Mouse (Mus musculus): ENCODE measurements around the gene Cldn6. TPM values are rescaled to one million over a fixed set of nuclear protein-coding genes. Genes with fewer than 3 reads are reported as not detected.

The Cldn6 gene
- polyA plus RNA-seq (2016; fragmentation: Nextera tagmentation; extraction: Ambion mirVana) = 2.7 and 3.6 TPM in 2 replicates

GRCm38 (mm10) chr17:23679127-23679835 is at the start of gene Cldn6:
Cldn6 (plus strand) TSS chr17:23679249.
- Histone ChIP-seq H3K4me1 (peaks cover 40% of the 10 kb centered on the region), H3K27me3 (replicated peaks) (peaks cover 90% of the 10 kb centered on the region), H3K4me3 (no peak within 1 kb of the TSS), H3K9me3 (no peaks in the 10 kb centered on the region), H3K4me2 (replicated peaks) (peak within 1 kb of the TSS; percentile 27), H3K36me3 (no peaks in the 10 kb centered on the region), H3K9ac (no peak within 1 kb of the TSS), H3K27ac (no peak within 1 kb of the TSS)
- no peak for ATAC-seq (ENCODE audit: low FRiP score, low read depth)
- 3% methylated on average over 38 of the region's 38 CpGs for WGBS

GRCm38 (mm10) chr17:23630195-23631020 is 48.6 kb upstream of the Cldn6 start:
- WGBS = 19% methylated on average over 22 of the region's 22 CpGs
- no peaks in the 10 kb centered on the region for H3K36me3 ChIP-seq
- no peak overlapping the region for H3K4me3 ChIP-seq
- peak overlapping the region; percentile 50 for H3K4me2 ChIP-seq (replicated peaks)
- H3K9me3 ChIP-seq = no peaks in the 10 kb centered on the region
- H3K9ac ChIP-seq = no peak overlapping the region
- H3K27me3 ChIP-seq (replicated peaks) = no peaks in the 10 kb centered on the region
- 0 out of 2 replicates have a peak, but pooled peaks cover 4% of the 10 kb centered on the region for H3K4me1 ChIP-seq
- H3K27ac ChIP-seq = no peak overlapping the region
- ATAC-seq (ENCODE audit: low FRiP score, low read depth) = peak; percentile 85

- H3K4me3 ChIP-seq = no peak overlapping the region
- H3K27ac ChIP-seq = no peak overlapping the region
- 86% methylated on average over 8 of the region's 8 CpGs for WGBS
- H3K36me3 ChIP-seq = no peaks in the 10 kb centered on the region
- H3K27me3 ChIP-seq (replicated peaks) = no peaks in the 10 kb centered on the region
- ATAC-seq (ENCODE audit: low FRiP score, low read depth) = no peak
- no peak overlapping the region for H3K4me2 ChIP-seq (replicated peaks)
- no peak overlapping the region for H3K9ac ChIP-seq
- H3K4me1 ChIP-seq = 0 out of 2 replicates have a peak, but pooled peaks cover 4% of the 10 kb centered on the region
- no peaks in the 10 kb centered on the region for H3K9me3 ChIP-seq
Observed at GRCm38 (mm10) chr17:23631241-23631640, 47.8 kb upstream of the Cldn6 start.

GRCm38 (mm10) chr17:23644613-23645495 is 34.2 kb upstream of the Cldn6 start, which contains the start of gene Mmp25:
Mmp25 (minus strand) TSS chr17:23645277.
- H3K4me1 ChIP-seq = peaks cover 9% of the 10 kb centered on the region; the same call in 1 of the 2 replicates
- WGBS = under 1% methylated on average over 58 of the region's 58 CpGs
- peak within 1 kb of the TSS; percentile 39 for H3K4me3 ChIP-seq
- H3K27ac ChIP-seq = no peak within 1 kb of the TSS
- no peaks in the 10 kb centered on the region for H3K9me3 ChIP-seq
- peak; percentile 57; the same call in 1 of the 2 replicates for ATAC-seq (ENCODE audit: low FRiP score, low read depth)
- H3K9ac ChIP-seq = peak within 1 kb of the TSS; percentile 44; the same call in 1 of the 2 replicates
- no peaks in the 10 kb centered on the region for H3K36me3 ChIP-seq
- H3K27me3 ChIP-seq (replicated peaks) = peaks cover 33% of the 10 kb centered on the region
- peak within 1 kb of the TSS; percentile 77 for H3K4me2 ChIP-seq (replicated peaks)

- H3K4me2 ChIP-seq (replicated peaks) = no peak overlapping the region
- no peaks in the 10 kb centered on the region for H3K9me3 ChIP-seq
- no peak overlapping the region for H3K4me3 ChIP-seq
- 33% methylated on average over 10 of the region's 10 CpGs for WGBS
- H3K36me3 ChIP-seq = no peaks in the 10 kb centered on the region
- H3K4me1 ChIP-seq = peaks cover 9% of the 10 kb centered on the region; the same call in 1 of the 2 replicates
- no peak overlapping the region for H3K9ac ChIP-seq
- no peak overlapping the region for H3K27ac ChIP-seq
- no peak for ATAC-seq (ENCODE audit: low FRiP score, low read depth)
- H3K27me3 ChIP-seq (replicated peaks) = peaks cover 33% of the 10 kb centered on the region
Observed at GRCm38 (mm10) chr17:23645894-23646293, 33.2 kb upstream of the Cldn6 start.

GRCm38 (mm10) chr17:23651363-23651762 is 27.7 kb upstream of the Cldn6 start:
- Histone ChIP-seq H3K27me3 (replicated peaks) (0 out of 2 replicates have a peak, but pooled peaks cover 7% of the 10 kb centered on the region), H3K9ac (no peak overlapping the region), H3K27ac (no peak overlapping the region), H3K9me3 (no peaks in the 10 kb centered on the region), H3K36me3 (no peaks in the 10 kb centered on the region), H3K4me1 (no peaks in the 10 kb centered on the region), H3K4me2 (replicated peaks) (no peak overlapping the region), H3K4me3 (no peak overlapping the region)
- no peak for ATAC-seq (ENCODE audit: low FRiP score, low read depth)
- 89% methylated on average over 6 of the region's 6 CpGs for WGBS

GRCm38 (mm10) chr17:23653324-23653723 is 25.7 kb upstream of the Cldn6 start:
- Histone ChIP-seq H3K4me1 (no peaks in the 10 kb centered on the region), H3K27ac (no peak overlapping the region), H3K9ac (no peak overlapping the region), H3K9me3 (no peaks in the 10 kb centered on the region), H3K27me3 (replicated peaks) (0 out of 2 replicates have a peak, but pooled peaks cover 4% of the 10 kb centered on the region), H3K4me2 (replicated peaks) (no peak overlapping the region), H3K36me3 (no peaks in the 10 kb centered on the region), H3K4me3 (no peak overlapping the region)
- WGBS = 60% methylated on average over 2 of the region's 2 CpGs
- ATAC-seq (ENCODE audit: low FRiP score, low read depth) = no peak

GRCm38 (mm10) chr17:23654001-23654400 is 25.0 kb upstream of the Cldn6 start:
- Histone ChIP-seq H3K27ac (no peak overlapping the region), H3K36me3 (no peaks in the 10 kb centered on the region), H3K9me3 (no peaks in the 10 kb centered on the region), H3K27me3 (replicated peaks) (0 out of 2 replicates have a peak, but pooled peaks cover 5% of the 10 kb centered on the region), H3K4me1 (no peaks in the 10 kb centered on the region), H3K9ac (no peak overlapping the region), H3K4me2 (replicated peaks) (no peak overlapping the region), H3K4me3 (no peak overlapping the region)
- WGBS = 62% methylated on average over 6 of the region's 6 CpGs
- ATAC-seq (ENCODE audit: low FRiP score, low read depth) = no peak

- Histone ChIP-seq H3K36me3 (no peaks in the 10 kb centered on the region), H3K4me2 (replicated peaks) (no peak overlapping the region), H3K9me3 (no peaks in the 10 kb centered on the region), H3K4me1 (no peaks in the 10 kb centered on the region), H3K27ac (no peak overlapping the region), H3K9ac (no peak overlapping the region), H3K27me3 (replicated peaks) (0 out of 2 replicates have a peak, but pooled peaks cover 8% of the 10 kb centered on the region), H3K4me3 (no peak overlapping the region)
- 73% methylated on average over 2 of the region's 2 CpGs for WGBS
- no peak for ATAC-seq (ENCODE audit: low FRiP score, low read depth)
Observed at GRCm38 (mm10) chr17:23654410-23654809, 24.6 kb upstream of the Cldn6 start.

GRCm38 (mm10) chr17:23658450-23658849 is 20.6 kb upstream of the Cldn6 start:
- Histone ChIP-seq H3K27me3 (replicated peaks) (peaks cover 41% of the 10 kb centered on the region), H3K4me1 (no peaks in the 10 kb centered on the region)

GRCm38 (mm10) chr17:23660117-23660875 is 18.8 kb upstream of the Cldn6 start, which contains the start of gene Bicdl2:
Bicdl2 (plus strand) TSS chr17:23660506.
- H3K4me2 ChIP-seq (replicated peaks) = no peak within 1 kb of the TSS; the same call in 1 of the 2 replicates
- no peak for ATAC-seq (ENCODE audit: low FRiP score, low read depth)
- no peak within 1 kb of the TSS for H3K9ac ChIP-seq
- H3K4me1 ChIP-seq = no peaks in the 10 kb centered on the region
- H3K36me3 ChIP-seq = no peaks in the 10 kb centered on the region
- no peak within 1 kb of the TSS for H3K27ac ChIP-seq
- WGBS = 5% methylated on average over 27 of the region's 27 CpGs
- H3K27me3 ChIP-seq (replicated peaks) = peaks cover 41% of the 10 kb centered on the region
- H3K4me3 ChIP-seq = no peak within 1 kb of the TSS
- H3K9me3 ChIP-seq = no peaks in the 10 kb centered on the region

More at GRCm38 (mm10) chr17:23658450-23658849, 20.6 kb upstream of the Cldn6 start:
- Histone ChIP-seq H3K4me3 (no peak overlapping the region), H3K4me2 (replicated peaks) (no peak overlapping the region), H3K9ac (no peak overlapping the region), H3K27ac (no peak overlapping the region), H3K36me3 (no peaks in the 10 kb centered on the region), H3K9me3 (no peaks in the 10 kb centered on the region)
- 81% methylated on average over 3 of the region's 3 CpGs for WGBS
- no peak for ATAC-seq (ENCODE audit: low FRiP score, low read depth)
